Comparison of ENCODE assay signal across 8 mouse cellular contexts in genomic region chr2:50971131-50971825, GRCm38 (mm10).
DNase-seq lines count a peak whose midpoint lies in the region; ATAC-seq and TF ChIP-seq lines count a peak whose summit lies in the region.

No protein-coding gene starts in this region.

- TF ChIP-seq CTCF in kidney, postnatal 0 days (IDR thresholded peaks at IDR 0.05; ENCODE audit: low read depth): no peak
- TF ChIP-seq CTCF in gastrocnemius, adult 2 months (IDR thresholded peaks at IDR 0.05): no peak

- peak overlapping the region; percentile 33; the same call in 1 of the 2 replicates for H3K4me2 ChIP-seq in kidney, postnatal 0 days (ENCODE audit: low read length)
- H3K4me2 ChIP-seq in embryonic facial prominence, embryonic 11.5 days (ENCODE audit: low read depth, low read length): peak overlapping the region; percentile 33; the same call in 1 of the 2 replicates

- H3K9ac ChIP-seq in kidney, postnatal 0 days (ENCODE audit: low read depth, low read length): no peak overlapping the region
- peak overlapping the region; percentile 51 for H3K9ac ChIP-seq in embryonic facial prominence, embryonic 11.5 days (replicated peaks; ENCODE audit: low read length)

- no peak for ATAC-seq in kidney, postnatal 0 days (replicated peaks; ENCODE audit: low FRiP score, low read depth)
- ATAC-seq in embryonic facial prominence, embryonic 11.5 days (replicated peaks; ENCODE audit: insufficient number of reproducible peaks, low FRiP score, low TSS enrichment, low read depth): peak; percentile 93
- ATAC-seq in megakaryocyte progenitor cell, adult 5-6 weeks (replicated peaks; ENCODE audit: poor library complexity): no peak

- no peak overlapping the region for H3K27ac ChIP-seq in kidney, postnatal 0 days
- peak overlapping the region; percentile 32; the same call in 1 of the 2 replicates for H3K27ac ChIP-seq in embryonic facial prominence, embryonic 11.5 days (replicated peaks; ENCODE audit: low read depth, low read length)
- peak overlapping the region; percentile 90 for H3K27ac ChIP-seq in hindbrain, embryonic 10.5 days
- H3K27ac ChIP-seq in gastrocnemius, adult 2 months: no peak overlapping the region

- H3K36me3 ChIP-seq in kidney, postnatal 0 days (ENCODE audit: insufficient read depth, low read length): no peaks in the 10 kb centered on the region
- H3K36me3 ChIP-seq in embryonic facial prominence, embryonic 11.5 days (replicated peaks; ENCODE audit: control insufficient read depth, insufficient read depth, low read depth, low read length): no peaks in the 10 kb centered on the region
- H3K36me3 ChIP-seq in hindbrain, embryonic 10.5 days: no peaks in the 10 kb centered on the region

- intact Hi-C loops in left cerebral cortex, postnatal 25 days (cut with DNase I): loop anchor here (2.0 kb wide), 1 partner anchor 178 kb away; the partner anchor contains the start of gene Rnd3
- intact Hi-C loops in gastrocnemius, adult 2 months (cut with DNase I): no loop called here

- DNase-seq in kidney, postnatal 0 days (ENCODE audit: low spot score): peak; percentile 40
- DNase-seq in kidney, postnatal 36 days: no peak
- peak; percentile 76 for DNase-seq in embryonic facial prominence, embryonic 11.5 days (ENCODE audit: low spot score)
- DNase-seq in hindbrain, embryonic 10.5 days (ENCODE audit: low spot score): peak; percentile 72
- DNase-seq in left cerebral cortex, postnatal 25 days (ENCODE audit: low spot score in 2 of 2): peak; percentile 44 to 59
- DNase-seq in retina, embryonic 14.5 days (ENCODE audit: low spot score): peak; percentile 76
- no peak for DNase-seq in gastrocnemius, adult 2 months

- H3K9me3 ChIP-seq in kidney, postnatal 0 days (replicated peaks; ENCODE audit: low read length): no peaks in the 10 kb centered on the region
- no peaks in the 10 kb centered on the region for H3K9me3 ChIP-seq in embryonic facial prominence, embryonic 11.5 days (replicated peaks; ENCODE audit: control insufficient read depth, low read length)
- H3K9me3 ChIP-seq in hindbrain, embryonic 10.5 days: 0 out of 2 replicates have a peak, but pooled peaks cover 5% of the 10 kb centered on the region

- 18% methylated on average over 14 of the region's 14 CpGs for WGBS in kidney, postnatal 0 days
- WGBS in embryonic facial prominence, embryonic 11.5 days: 7% methylated on average over 14 of the region's 14 CpGs
- WGBS in hindbrain, embryonic 10.5 days: 3% methylated on average over 14 of the region's 14 CpGs

- no peaks in the 10 kb centered on the region for H3K27me3 ChIP-seq in kidney, postnatal 0 days (ENCODE audit: insufficient read depth, low read length)
- H3K27me3 ChIP-seq in embryonic facial prominence, embryonic 11.5 days (ENCODE audit: control insufficient read depth, insufficient read depth, low read length): no peaks in the 10 kb centered on the region
- H3K27me3 ChIP-seq in hindbrain, embryonic 10.5 days (ENCODE audit: insufficient read depth, poor library complexity, severe bottlenecking): no peaks in the 10 kb centered on the region

- peaks cover 4% of the 10 kb centered on the region; the same call in 1 of the 2 replicates for H3K4me1 ChIP-seq in kidney, postnatal 0 days (replicated peaks; ENCODE audit: insufficient read depth, low read length)
- H3K4me1 ChIP-seq in embryonic facial prominence, embryonic 11.5 days (ENCODE audit: control insufficient read depth, insufficient read depth, low read length): no peaks in the 10 kb centered on the region
- peaks cover 30% of the 10 kb centered on the region for H3K4me1 ChIP-seq in hindbrain, embryonic 10.5 days (replicated peaks)

- no peak overlapping the region for H3K4me3 ChIP-seq in kidney, postnatal 0 days (replicated peaks; ENCODE audit: low read depth, low read length)
- no peak overlapping the region for H3K4me3 ChIP-seq in embryonic facial prominence, embryonic 11.5 days (ENCODE audit: low read depth, low read length)
- peak overlapping the region; percentile 40 for H3K4me3 ChIP-seq in hindbrain, embryonic 10.5 days
- no peak overlapping the region for H3K4me3 ChIP-seq in gastrocnemius, adult 2 months

Comparison
In these comparisons a context has a peak if more than half of its experiments do, and no peak if none do; other contexts are left out.
1. DNase-seq: peak in kidney, postnatal 0 days (single experiment), embryonic facial prominence, embryonic 11.5 days (single experiment), hindbrain, embryonic 10.5 days (single experiment), left cerebral cortex, postnatal 25 days (2 of 2) and retina, embryonic 14.5 days (single experiment); none in kidney, postnatal 36 days (0 of 2) and gastrocnemius, adult 2 months (single experiment).
2. H3K27ac ChIP-seq: peak in embryonic facial prominence, embryonic 11.5 days (single experiment) and hindbrain, embryonic 10.5 days (single experiment); none in kidney, postnatal 0 days (single experiment) and gastrocnemius, adult 2 months (single experiment).